Mouse (Mus musculus) monocyte, adult 59 days (primary cell): Measurements from ENCODE around the gene Pex26. TPM values are rescaled to one million over a fixed set of nuclear protein-coding genes. Genes with fewer than 3 reads are reported as not detected.

Experiments used
- total RNA-seq, 2 experiments: library from RNA; stranded (reverse); gene quantifications; one replicate each; pipeline ENCODE4 v1.2.4; 2023

The Pex26 gene
- 1 to 10 TPM; 7.7 TPM for total RNA-seq

GRCm38 (mm10) chr6:121183414-121184173, at the start of gene Pex26:
Gene Pex26, plus strand, starts transcription at chr6:121183667.

GRCm38 (mm10) chr6:121210149-121210925, 26.9 kb downstream of the Pex26 start, which contains the start of gene Tuba8:
Gene Tuba8, plus strand, starts transcription at chr6:121210696.

DNA sequence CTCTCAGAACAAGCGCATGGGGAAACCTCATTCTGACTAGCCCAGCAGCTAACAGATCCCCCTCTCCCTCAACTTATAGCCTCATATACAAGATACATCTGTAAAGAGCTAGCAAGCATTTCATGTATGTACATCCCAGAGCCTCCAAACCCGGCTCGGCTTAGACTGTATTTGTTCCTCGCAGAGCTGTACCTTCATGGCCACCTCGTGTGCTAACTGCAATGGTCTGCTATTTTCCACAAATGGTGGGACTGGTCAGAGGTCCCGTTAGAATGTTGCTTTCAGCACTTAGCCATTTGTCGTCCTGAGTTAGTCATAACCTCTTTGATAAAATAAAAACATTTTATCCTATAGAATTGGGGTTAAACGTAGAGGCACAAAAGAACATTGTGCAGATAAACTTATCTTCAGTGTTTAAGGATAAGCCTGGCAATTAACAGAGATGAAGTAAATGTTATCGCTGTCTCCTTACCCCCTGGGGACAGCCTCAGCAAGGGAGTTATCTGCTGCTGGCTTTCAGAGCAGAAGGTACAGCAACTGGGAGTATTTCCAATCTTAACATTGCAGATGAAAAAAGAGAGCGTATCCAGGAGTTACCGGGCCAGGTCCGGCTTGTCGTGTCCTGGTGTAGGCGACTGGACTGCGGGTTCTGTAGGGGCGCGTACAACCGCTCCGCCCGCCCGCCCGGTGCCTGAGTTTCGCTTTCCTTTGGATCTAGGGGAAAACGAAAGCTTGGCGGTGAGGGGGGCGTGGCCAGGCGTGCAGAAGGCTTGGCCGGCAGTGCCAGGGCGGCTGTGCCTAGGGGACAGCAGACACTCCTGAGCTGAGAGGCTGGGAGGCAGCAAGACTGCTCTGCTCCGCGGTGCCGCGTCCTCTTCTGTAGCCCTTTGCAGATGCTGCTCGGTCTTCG, 61.9 kb downstream of the Pex26 start, which contains the start of gene Usp18:
Usp18 (plus strand) TSS at position 780 of the 910 bp plus-strand sequence.

Other genes with a start within 250 kb of the Pex26 start
- 10 to 100 TPM; 15.2 to 19.3 TPM for gene Mical3, start 52.7 kb upstream of the Pex26 start, total RNA-seq
- gene Tuba8, start 27.0 kb downstream of the Pex26 start, total RNA-seq = not detected
- gene Usp18, start 62.2 kb downstream of the Pex26 start, total RNA-seq = 10 to 100 TPM; 11.8 to 17.2 TPM
- gene Slc6a13, start 116.6 kb downstream of the Pex26 start, total RNA-seq = under 1 TPM; 0.50 to 0.70 TPM
- gene Slc6a12, start 159.4 kb downstream of the Pex26 start, total RNA-seq = 10 to 100 TPM; 15.0 to 19.0 TPM